Mouse (Mus musculus) brown adipose tissue, adult 24 weeks (tissue): ENCODE measurements at regions not wholly inside any gene's neighbourhood (a gene's known extent, or its start where the extent isn't known, plus 50 kb on each side); places are given as distances from the start of the nearest gene placed in this dataset.

ENCODE experiments used
- H3K27ac ChIP-seq: fragments of 200-500 bp; replicated peaks from 2 replicates; pipeline ENCODE4 v1.5.1; 2012; ENCODE audit warnings: low read depth, mild to moderate bottlenecking, low read length
- H3K4me1 ChIP-seq: fragments of 200-500 bp; 2 replicates; pipeline ENCODE4 v1.6.1; 2012; ENCODE audit warnings: low read length, mixed read lengths; ENCODE audit not compliant: control insufficient read depth, insufficient read depth, insufficient read length
- H3K4me3 ChIP-seq: fragments of 200-500 bp; 2 replicates; pipeline ENCODE4 v1.5.1; 2012; ENCODE audit warnings: low read depth, mild to moderate bottlenecking, low read length, moderate library complexity; ENCODE audit not compliant: insufficient read depth

GRCm38 (mm10) chr4:124120334-124120733 is 202.5 kb upstream of the 4930535I16Rik start:
- H3K27ac ChIP-seq: no peak overlapping the region
- no peaks in the 10 kb centered on the region for H3K4me1 ChIP-seq
- no peak overlapping the region for H3K4me3 ChIP-seq

GRCm38 (mm10) chr4:124113856-124114345 is 196.1 kb upstream of the 4930535I16Rik start:
- Histone ChIP-seq H3K4me1 (no peaks in the 10 kb centered on the region), H3K4me3 (no peak overlapping the region), H3K27ac (no peak overlapping the region)

GRCm38 (mm10) chr4:124110705-124111104 is 192.9 kb upstream of the 4930535I16Rik start:
- H3K27ac ChIP-seq: no peak overlapping the region
- no peaks in the 10 kb centered on the region for H3K4me1 ChIP-seq
- no peak overlapping the region for H3K4me3 ChIP-seq

DNA sequence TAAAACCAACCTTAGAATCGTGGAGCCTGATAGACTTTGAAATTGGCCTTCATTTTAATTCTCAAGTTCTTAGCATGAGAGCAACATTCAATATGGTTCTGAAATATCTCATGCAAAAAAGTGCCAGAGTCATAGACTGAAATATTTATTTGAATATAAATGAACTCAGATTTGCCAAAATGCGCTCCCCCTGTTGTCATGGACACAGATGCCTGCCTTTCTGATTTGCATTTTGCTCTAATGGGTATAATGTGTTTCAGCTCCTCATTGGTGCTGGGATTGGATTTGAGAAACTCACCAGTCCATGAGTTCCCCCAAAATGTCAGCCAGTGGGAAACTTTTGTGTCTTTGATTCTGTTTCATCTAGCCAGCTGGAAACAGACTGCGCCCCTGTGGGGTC is 191.5 kb upstream of the 4930535I16Rik start:
- no peaks in the 10 kb centered on the region for H3K4me1 ChIP-seq
- H3K27ac ChIP-seq: no peak overlapping the region
- H3K4me3 ChIP-seq: no peak overlapping the region

DNA sequence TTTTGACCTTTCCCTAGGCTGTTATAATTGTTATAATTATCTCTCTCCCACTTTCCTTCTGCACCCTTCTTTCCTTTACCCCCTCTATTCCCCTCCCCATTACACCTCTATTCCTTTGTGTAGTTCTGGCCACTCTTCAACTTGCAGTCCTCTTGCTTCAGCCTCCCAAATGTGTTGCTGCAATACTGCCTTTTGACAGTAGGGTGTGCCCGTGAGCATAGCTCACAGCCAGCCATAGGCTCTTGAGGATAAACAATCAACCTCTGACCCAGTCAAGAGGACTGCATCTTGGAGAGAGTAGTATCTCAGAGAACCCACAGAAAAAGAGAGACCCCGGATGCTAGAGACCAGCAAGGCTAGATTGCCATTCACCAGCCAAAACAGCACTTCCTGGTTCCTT is 184.9 kb upstream of the 4930535I16Rik start:
- Histone ChIP-seq H3K27ac (no peak overlapping the region), H3K4me1 (no peaks in the 10 kb centered on the region), H3K4me3 (no peak overlapping the region)

DNA sequence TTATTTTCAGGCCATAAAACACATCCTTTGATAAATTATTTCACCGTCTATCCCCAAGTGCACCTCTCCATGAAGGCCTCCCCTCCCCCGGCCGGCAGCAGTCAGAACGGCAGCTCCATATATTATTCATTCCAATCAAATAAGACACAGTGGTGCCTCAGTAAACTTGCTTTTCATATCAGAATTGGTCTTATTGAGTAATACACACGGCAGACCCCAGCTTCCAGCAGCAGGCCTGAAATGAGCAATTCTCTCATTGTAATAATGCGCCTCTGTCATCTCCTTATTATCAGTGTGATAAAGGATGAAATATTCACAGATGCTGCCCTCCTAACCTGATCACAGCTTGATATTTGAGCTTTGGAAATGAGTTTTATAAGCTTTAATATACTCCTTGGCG is 169.0 kb upstream of the 4930535I16Rik start:
- Histone ChIP-seq H3K4me3 (no peak overlapping the region), H3K27ac (no peak overlapping the region), H3K4me1 (no peaks in the 10 kb centered on the region)

DNA sequence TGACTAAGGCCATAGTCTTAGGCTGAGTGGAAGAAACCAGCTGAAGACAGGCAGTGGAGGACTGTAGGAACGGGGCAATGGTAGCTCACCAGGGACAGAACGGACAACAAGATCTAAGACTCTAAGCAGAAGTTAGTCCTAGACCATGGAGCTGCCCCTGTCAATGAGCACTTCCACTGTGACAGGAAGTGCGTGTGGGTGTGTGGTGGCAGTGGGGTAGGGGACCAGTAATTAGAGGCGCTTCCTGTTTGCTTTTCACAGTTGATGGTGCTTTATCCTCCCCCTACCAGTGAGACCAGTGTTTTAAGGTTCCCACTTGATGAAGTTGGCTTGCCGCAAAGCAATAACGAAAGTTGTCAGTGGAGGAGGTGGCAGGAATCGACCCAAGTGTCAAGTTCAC is 168.4 kb upstream of the 4930535I16Rik start:
- H3K4me1 ChIP-seq: no peaks in the 10 kb centered on the region
- H3K27ac ChIP-seq: no peak overlapping the region
- H3K4me3 ChIP-seq: no peak overlapping the region

GRCm38 (mm10) chr4:124079603-124080002 is 161.8 kb upstream of the 4930535I16Rik start:
- Histone ChIP-seq H3K27ac (no peak overlapping the region), H3K4me1 (no peaks in the 10 kb centered on the region), H3K4me3 (no peak overlapping the region)

DNA sequence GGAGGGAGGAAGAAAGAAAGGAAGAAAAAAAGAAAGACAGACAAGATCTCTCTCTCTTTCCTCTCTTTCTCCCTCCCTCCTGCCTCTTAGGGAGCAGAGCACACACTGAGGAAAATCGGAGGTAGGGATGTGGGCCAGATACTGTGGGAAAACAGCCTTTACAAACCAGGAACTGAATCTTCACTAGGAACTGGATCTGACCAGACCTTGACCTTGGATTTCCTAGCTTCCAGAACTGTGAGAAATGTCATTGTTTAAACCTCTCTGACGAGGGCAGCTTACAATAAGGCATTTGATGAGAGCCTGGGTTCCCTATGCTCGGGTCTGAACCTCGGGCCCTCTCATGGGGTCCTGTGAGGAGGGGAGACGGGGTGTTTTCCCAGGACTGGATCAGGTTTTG is 157.7 kb upstream of the 4930535I16Rik start:
- no peaks in the 10 kb centered on the region for H3K4me1 ChIP-seq
- H3K27ac ChIP-seq: no peak overlapping the region
- H3K4me3 ChIP-seq: no peak overlapping the region

DNA sequence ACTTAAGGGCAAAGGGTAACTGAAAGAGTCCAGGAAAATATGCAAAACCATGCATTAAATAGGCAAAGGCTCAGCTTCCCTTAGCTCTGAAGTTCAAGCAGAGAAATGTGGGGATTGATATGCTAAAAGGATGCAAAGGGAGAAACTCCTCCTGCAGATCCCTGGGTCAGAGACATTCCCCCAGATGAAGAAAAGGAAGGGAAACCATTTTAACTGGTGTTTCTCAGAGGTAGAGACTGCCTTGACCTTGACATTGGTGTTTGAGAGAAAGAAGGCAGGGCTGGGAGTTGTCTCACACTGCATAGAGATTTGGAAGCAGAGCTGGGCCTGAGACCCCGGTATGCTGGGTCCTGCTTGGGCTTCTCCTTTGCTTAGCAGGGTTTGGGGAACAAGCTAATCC is 155.8 kb upstream of the 4930535I16Rik start:
- no peaks in the 10 kb centered on the region for H3K4me1 ChIP-seq
- H3K4me3 ChIP-seq: no peak overlapping the region
- no peak overlapping the region for H3K27ac ChIP-seq

- no peaks in the 10 kb centered on the region for H3K4me1 ChIP-seq
- H3K27ac ChIP-seq: no peak overlapping the region
- no peak overlapping the region for H3K4me3 ChIP-seq
Observed at GRCm38 (mm10) chr4:124064601-124065000, 146.8 kb upstream of the 4930535I16Rik start.

- Histone ChIP-seq H3K4me1 (no peaks in the 10 kb centered on the region), H3K27ac (no peak overlapping the region), H3K4me3 (no peak overlapping the region)
Observed at GRCm38 (mm10) chr4:124063269-124064100, 145.7 kb upstream of the 4930535I16Rik start.

DNA sequence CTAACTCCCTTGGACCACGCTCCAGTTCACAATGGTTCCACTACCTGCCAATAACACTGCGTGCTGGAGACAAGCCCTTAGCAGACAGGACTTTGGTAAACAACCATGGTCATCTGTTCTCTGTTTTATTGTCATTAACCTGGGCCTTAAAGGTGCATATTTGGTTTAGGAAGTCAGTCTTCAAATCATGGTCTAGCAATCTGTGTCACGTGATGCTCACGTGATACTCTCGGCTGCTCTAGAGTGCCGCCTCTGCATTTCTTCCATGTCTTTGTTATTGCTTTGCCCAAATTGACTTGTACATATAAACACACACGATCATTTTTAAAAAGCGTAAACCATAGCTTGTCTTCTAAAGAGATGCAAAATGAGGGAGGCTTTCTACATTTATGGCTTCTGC is 139.8 kb upstream of the 4930535I16Rik start:
- H3K4me1 ChIP-seq: no peaks in the 10 kb centered on the region
- no peak overlapping the region for H3K4me3 ChIP-seq
- no peak overlapping the region for H3K27ac ChIP-seq

DNA sequence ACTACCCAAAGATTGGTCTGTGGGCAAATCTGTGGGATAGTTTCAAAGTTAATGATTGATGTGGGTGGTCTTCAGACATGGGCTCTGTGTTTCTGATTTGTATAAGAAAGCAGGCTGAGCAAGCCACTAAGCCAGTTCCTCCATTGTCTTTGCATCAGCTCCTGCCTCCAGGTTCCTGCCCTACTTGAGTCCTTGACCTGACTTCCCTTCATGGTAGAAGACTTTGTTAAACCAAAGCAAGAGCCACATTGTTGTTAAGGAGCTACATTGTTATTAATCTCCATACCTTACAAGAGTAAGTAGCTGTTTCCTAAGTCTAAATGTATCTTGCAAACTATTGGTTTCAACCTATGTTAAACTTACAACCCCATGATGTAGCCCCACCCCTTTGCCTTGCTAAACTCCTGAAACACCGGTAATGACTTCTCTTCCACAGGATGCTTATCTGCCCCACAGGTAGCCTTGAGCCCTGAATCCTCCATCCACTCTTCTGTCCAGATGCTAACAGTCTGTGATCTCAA is 136.5 kb upstream of the 4930535I16Rik start:
- Histone ChIP-seq H3K4me3 (no peak overlapping the region), H3K27ac (no peak overlapping the region), H3K4me1 (no peaks in the 10 kb centered on the region)

- no peaks in the 10 kb centered on the region for H3K4me1 ChIP-seq
- H3K27ac ChIP-seq: no peak overlapping the region
- no peak overlapping the region for H3K4me3 ChIP-seq
Observed at GRCm38 (mm10) chr4:124053340-124054038, 135.7 kb upstream of the 4930535I16Rik start.
